Mouse (Mus musculus) embryonic stem cell, embryonic (primary cell): ENCODE measurements around the gene Eif6.

Source experiments
- CTCF ChIA-PET, 4 experiments: fragments of 300-600 bp in 2 of 4; fragments of 350-600 bp in 2 of 4; sonication (Branson Sonifier 250); formaldehyde crosslinking; loops; one replicate each; lab custom pipeline; 2022; ENCODE audit warnings: inconsistent platforms in 2 of 4; lab: Charles Lee
- POLR2A ChIA-PET, 4 experiments: fragments of 300-600 bp in 2 of 4; fragments of 350-600 bp in 2 of 4; sonication (Branson Sonifier 250); formaldehyde crosslinking; loops; one replicate each; lab custom pipeline; 2022; ENCODE audit warnings: antibody characterized with exemption in 4 of 4, inconsistent platforms in 1 of 4; lab: Charles Lee

Gene Eif6

GRCm38 (mm10) chr2:155837961-155838360 lies 11.2 kb upstream of the Eif6 start:
- CTCF ChIA-PET, result interaction anchor here in 1 of 4 experiments (0.6 kb wide), 1 partner anchor 931 kb away, joined by 3 read pairs; no protein-coding TSS in a partner anchor
- POLR2A ChIA-PET, result interaction anchor here in 2 of 4 experiments (0.8 to 1.9 kb wide), 5 partner anchors 11 to 91 kb away, joined by 3 to 6 read pairs (median 4); partner anchors contain the start of gene Eif6 (in 2 of the 2)

GRCm38 (mm10) chr2:155834732-155835131 lies 8.0 kb upstream of the Eif6 start, which contains the start of gene Fam83c:
TSS of gene Fam83c (minus strand) at chr2:155834854.
- CTCF ChIA-PET, result interaction anchor here in 3 of 4 experiments (0.5 to 3.6 kb wide), 4 partner anchors 15 to 599 kb away, joined by 3 to 18 read pairs (median 4); partner anchors contain the start of genes BC029722 (in 1 of the 3), Dynlrb1 (in 1 of the 3) and Gdf5 (in 1 of the 3)
- POLR2A ChIA-PET, result interaction anchor here in 1 of 4 experiments (0.5 to 3.4 kb wide), 7 partner anchors 7 to 252 kb away, joined by 3 to 9 read pairs (median 5); partner anchors contain the start of genes BC029722, Cep250 and Eif6

- ChIA-PET CTCF (interaction anchor here (0.8 to 3.6 kb wide), 11 partner anchors 9 to 474 kb away, joined by 3 to 18 read pairs (median 4); partner anchors contain the start of gene Gdf5 (in 2 of the 4)), POLR2A (interaction anchor here in 2 of 4 experiments (1.0 to 3.4 kb wide), 10 partner anchors 10 to 120 kb away, joined by 3 to 9 read pairs (median 4); partner anchors contain the start of genes BC029722 (in 1 of the 2), Gdf5 (in 1 of the 2), Gm15557 (in 1 of the 2) and Uqcc1 (in 1 of the 2))
Observed at GRCm38 (mm10) chr2:155832087-155832486, 5.4 kb upstream of the Eif6 start.

- ChIA-PET POLR2A (interaction anchor here in 2 of 4 experiments (1.1 to 3.4 kb wide), 5 partner anchors 10 to 99 kb away, joined by 3 to 9 read pairs (median 5); partner anchors contain the start of genes BC029722 (in 1 of the 2) and Uqcc1 (in 1 of the 2)), CTCF (interaction anchor here (0.6 to 3.6 kb wide), 6 partner anchors 10 to 121 kb away, joined by 3 to 18 read pairs (median 6); partner anchors contain the start of gene Gdf5 (in 1 of the 4))
Observed at GRCm38 (mm10) chr2:155831302-155831701, 4.6 kb upstream of the Eif6 start.

GRCm38 (mm10) chr2:155830841-155831240 lies 4.1 kb upstream of the Eif6 start:
- POLR2A ChIA-PET, result interaction anchor here in 2 of 4 experiments (1.0 to 1.6 kb wide), 3 partner anchors 10 to 18 kb away, joined by 3 to 5 read pairs (median 4); partner anchors contain the start of gene BC029722 (in 1 of the 2)
- CTCF ChIA-PET, result interaction anchor here in 3 of 4 experiments (0.6 to 2.1 kb wide), 4 partner anchors 11 to 115 kb away, joined by 3 to 8 read pairs (median 6); no protein-coding TSS in a partner anchor

- CTCF ChIA-PET, result interaction anchor here in 3 of 4 experiments (0.5 to 1.9 kb wide), 6 partner anchors 13 to 391 kb away, joined by 3 to 8 read pairs (median 4); no protein-coding TSS in a partner anchor
- POLR2A ChIA-PET, result interaction anchor here (0.6 to 2.9 kb wide), 35 partner anchors 8 to 444 kb away, joined by 3 to 15 read pairs (median 4); partner anchors contain the start of genes Cep250 (in 2 of the 4), Cpne1 (in 1 of the 4), Fam83c (in 1 of the 4) and Gm15557 (in 1 of the 4)
Observed at GRCm38 (mm10) chr2:155825904-155826629, 658 bp downstream of the Eif6 start.

- POLR2A ChIA-PET, result interaction anchor here in 1 of 4 experiments (0.7 to 1.3 kb wide), 4 partner anchors 10 to 251 kb away, joined by 3 to 4 read pairs (median 3); no protein-coding TSS in a partner anchor
Observed at GRCm38 (mm10) chr2:155823722-155824121, 3.0 kb downstream of the Eif6 start.

GRCm38 (mm10) chr2:155820779-155821178 lies 5.9 kb downstream of the Eif6 start:
- POLR2A ChIA-PET, result interaction anchor here in 2 of 4 experiments (0.5 to 4.2 kb wide), 5 partner anchors 10 to 210 kb away, joined by 3 to 16 read pairs (median 4); no protein-coding TSS in a partner anchor
- CTCF ChIA-PET, result interaction anchor here in 1 of 4 experiments (1.0 kb wide), 1 partner anchor 13 kb away, joined by 3 read pairs; no protein-coding TSS in a partner anchor

More at GRCm38 (mm10) chr2:155823722-155824121, 3.0 kb downstream of the Eif6 start:
- CTCF ChIA-PET, result no interaction called here

- POLR2A ChIA-PET, result interaction anchor here in 2 of 4 experiments (0.6 to 4.2 kb wide), 34 partner anchors 8 to 460 kb away, joined by 3 to 16 read pairs (median 4); partner anchors contain the start of genes Cep250 (in 2 of the 2), Acss2 (in 1 of the 2), Cpne1 (in 1 of the 2) and Fam83c (in 1 of the 2)
- CTCF ChIA-PET, result interaction anchor here (0.5 to 1.4 kb wide), 11 partner anchors 8 to 1233 kb away, joined by 3 to 6 read pairs (median 3); partner anchors contain the start of genes Acss2 (in 2 of the 4), Ggt7 (in 2 of the 4), 6430550D23Rik (in 1 of the 4) and Ergic3 (in 1 of the 4)
Observed at GRCm38 (mm10) chr2:155819449-155820251, 7.1 kb downstream of the Eif6 start.

GRCm38 (mm10) chr2:155819392-155819448 lies 7.5 kb downstream of the Eif6 start, which contains the start of gene BC029722:
TSS of gene BC029722 (minus strand) at chr2:155819426.
- POLR2A ChIA-PET, result interaction anchor here in 2 of 4 experiments (0.7 to 4.2 kb wide), 31 partner anchors 8 to 461 kb away, joined by 3 to 16 read pairs (median 4); partner anchors contain the start of genes Acss2 (in 1 of the 2), Cep250 (in 1 of the 2), Cpne1 (in 1 of the 2) and Fam83c (in 1 of the 2)
- CTCF ChIA-PET, result interaction anchor here in 3 of 4 experiments (0.5 to 1.4 kb wide), 10 partner anchors 8 to 1233 kb away, joined by 3 to 6 read pairs (median 3); partner anchors contain the start of genes Acss2 (in 2 of the 3), Ggt7 (in 2 of the 3), 6430550D23Rik (in 1 of the 3) and Ergic3 (in 1 of the 3)

- POLR2A ChIA-PET, result interaction anchor here in 3 of 4 experiments (0.7 to 4.2 kb wide), 35 partner anchors 7 to 461 kb away, joined by 3 to 16 read pairs (median 4); partner anchors contain the start of genes Acss2 (in 1 of the 3), Cep250 (in 1 of the 3), Cpne1 (in 1 of the 3) and Eif6 (in 1 of the 3)
- CTCF ChIA-PET, result interaction anchor here (0.5 to 1.4 kb wide), 13 partner anchors 9 to 1232 kb away, joined by 3 to 8 read pairs (median 3); partner anchors contain the start of genes Acss2 (in 2 of the 4), Ggt7 (in 2 of the 4), 6430550D23Rik (in 1 of the 4) and Ergic3 (in 1 of the 4)
Observed at GRCm38 (mm10) chr2:155818596-155819391, 7.9 kb downstream of the Eif6 start.

- ChIA-PET CTCF (no interaction called here), POLR2A (interaction anchor here in 3 of 4 experiments (0.7 to 1.8 kb wide), 8 partner anchors 8 to 42 kb away, joined by 3 to 6 read pairs (median 4); partner anchors contain the start of gene Eif6 (in 2 of the 3))
Observed at GRCm38 (mm10) chr2:155817301-155818245, 9.2 kb downstream of the Eif6 start.

GRCm38 (mm10) chr2:155816179-155816578 lies 10.5 kb downstream of the Eif6 start:
- ChIA-PET CTCF (interaction anchor here in 1 of 4 experiments (0.6 to 0.9 kb wide), 2 partner anchors 13 to 54 kb away, joined by 3 to 6 read pairs; no protein-coding TSS in a partner anchor), POLR2A (interaction anchor here in 2 of 4 experiments (0.8 to 2.8 kb wide), 4 partner anchors 10 to 141 kb away, joined by 3 to 12 read pairs (median 4); partner anchors contain the start of genes Eif6 (in 2 of the 2) and Cep250 (in 1 of the 2))

GRCm38 (mm10) chr2:155814829-155815228 lies 11.9 kb downstream of the Eif6 start:
- CTCF ChIA-PET, result interaction anchor here in 1 of 4 experiments (0.9 kb wide), 1 partner anchor 12 kb away, joined by 3 read pairs; no protein-coding TSS in a partner anchor
- POLR2A ChIA-PET, result interaction anchor here in 1 of 4 experiments (1.1 to 2.8 kb wide), 2 partner anchors 12 to 23 kb away, joined by 3 to 12 read pairs; partner anchors contain the start of gene Eif6
